Mouse (Mus musculus): ENCODE data around the gene Pip4k2c.

DNA sequence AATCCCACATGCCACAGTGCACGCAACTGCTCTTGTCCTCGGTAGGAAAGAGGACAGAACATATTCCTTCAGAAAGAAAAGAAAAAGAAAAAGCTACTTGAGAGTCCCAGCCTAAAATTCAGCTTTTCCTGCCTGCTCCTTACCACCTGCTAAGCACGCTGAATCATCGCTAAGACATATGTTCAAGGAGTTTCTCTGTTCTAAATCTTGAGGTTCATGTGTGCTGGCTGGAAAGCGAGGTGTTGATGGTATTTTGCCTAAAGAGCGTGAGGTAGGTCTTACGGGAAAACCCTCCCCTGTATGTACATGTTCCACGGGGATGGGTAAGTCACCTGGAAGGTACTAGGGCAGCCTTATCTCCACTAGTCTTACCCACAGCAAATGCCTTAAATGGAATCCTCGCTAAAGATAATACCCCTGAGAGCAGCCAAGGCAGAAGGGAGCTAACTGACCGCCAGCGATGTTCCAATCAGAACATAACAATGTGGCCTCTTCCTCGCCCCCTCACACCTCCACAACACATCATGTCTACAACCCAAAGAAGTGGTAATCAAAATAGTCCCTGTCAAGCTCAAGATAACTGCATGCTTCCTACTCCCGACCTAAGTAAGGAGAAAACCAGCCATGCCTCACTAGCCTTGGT is 1.3 kb downstream of the Pip4k2c start:
- TF ChIP-seq CTCF (IDR thresholded peaks at IDR 0.05; ENCODE audit: extremely low read depth, insufficient read depth, insufficient read length, insufficient replicate concordance) (no peak), POLR2A (IDR thresholded peaks at IDR 0.05; ENCODE audit: low read depth, low read length) (no peak)
